Mouse (Mus musculus) cerebellum, postnatal 4 days (tissue): Measurements from ENCODE around the gene Cfap206.
A peak's percentile ranks its signal among the peaks of the same experiment; 100 is the strongest.
"Not testable (repeated sequence)": the region's sequence is repeated elsewhere in the genome, so short reads cannot be mapped to it uniquely, and the experiment has no call there.

Experiments used
- DNase-seq, 2 experiments: peaks; one replicate each; pipeline ENCODE4 v3.0.0; 2022; ENCODE audit warnings: low spot score in 2 of 2, mixed read lengths in 1 of 2

Gene Cfap206

GRCm38 (mm10) chr4:34729851-34730341 is at the start of gene Cfap206:
Gene Cfap206, minus strand, starts transcription at chr4:34730206.
- DNase-seq: peak in 1 of 2 experiments; percentile 47

GRCm38 (mm10) chr4:34777677-34778527 is 47.9 kb upstream of the Cfap206 start, which contains the start of gene Smim8:
Gene Smim8, minus strand, starts transcription at chr4:34778423.
- DNase-seq: peak; percentile 92 to 96

- no peak for DNase-seq
Observed at GRCm38 (mm10) chr4:34771652-34772371, 41.8 kb upstream of the Cfap206 start.

GRCm38 (mm10) chr4:34756163-34756562 is 26.2 kb upstream of the Cfap206 start, which contains the start of gene Gm136:
Gene Gm136, minus strand, starts transcription at chr4:34756263.
- DNase-seq: no peak

GRCm38 (mm10) chr4:34749236-34749635 is 19.2 kb upstream of the Cfap206 start:
- no peak for DNase-seq

GRCm38 (mm10) chr4:34734461-34734860 is 4.5 kb upstream of the Cfap206 start:
- DNase-seq: no peak

- DNase-seq: not testable (repeated sequence)
Observed at GRCm38 (mm10) chr4:34733415-34733814, 3.4 kb upstream of the Cfap206 start.

GRCm38 (mm10) chr4:34725710-34726109 is 4.3 kb downstream of the Cfap206 start:
- not testable (repeated sequence) for DNase-seq

- DNase-seq: no peak
Observed at GRCm38 (mm10) chr4:34724306-34724705, 5.7 kb downstream of the Cfap206 start.

- DNase-seq: no peak
Observed at GRCm38 (mm10) chr4:34723186-34723585, 6.8 kb downstream of the Cfap206 start.

GRCm38 (mm10) chr4:34720127-34720895 is 9.7 kb downstream of the Cfap206 start:
- DNase-seq: no peak

GRCm38 (mm10) chr4:34719421-34719820 is 10.6 kb downstream of the Cfap206 start:
- no peak for DNase-seq

- no peak for DNase-seq
Observed at GRCm38 (mm10) chr4:34715062-34715461, 14.9 kb downstream of the Cfap206 start.

- no peak for DNase-seq
Observed at GRCm38 (mm10) chr4:34708127-34708526, 21.9 kb downstream of the Cfap206 start.

- DNase-seq: no peak
Observed at GRCm38 (mm10) chr4:34707248-34707647, 22.8 kb downstream of the Cfap206 start.

- DNase-seq: no peak
Observed at GRCm38 (mm10) chr4:34703029-34703428, 27.0 kb downstream of the Cfap206 start.

GRCm38 (mm10) chr4:34702231-34702630 is 27.8 kb downstream of the Cfap206 start:
- DNase-seq: no peak

GRCm38 (mm10) chr4:34701528-34701927 is 28.5 kb downstream of the Cfap206 start:
- DNase-seq: peak in 1 of 2 experiments; percentile 56

GRCm38 (mm10) chr4:34688021-34688420 is 42.0 kb downstream of the Cfap206 start:
- DNase-seq: no peak

GRCm38 (mm10) chr4:34686874-34687567 is 43.0 kb downstream of the Cfap206 start, which contains the start of gene Slc35a1:
Gene Slc35a1, minus strand, starts transcription at chr4:34687438.
- peak; percentile 86 to 94 for DNase-seq

GRCm38 (mm10) chr4:34680530-34680929 is 49.5 kb downstream of the Cfap206 start:
- DNase-seq: no peak
